Mouse (Mus musculus) small intestine, adult 2 months (tissue): Measurements from ENCODE around the gene Tma16. TPM values are rescaled to one million over a fixed set of nuclear protein-coding genes. Genes with fewer than 3 reads are reported as not detected.

Experiments
- H3K27ac ChIP-seq: fragments of 200-500 bp; 2 replicates; pipeline ENCODE4 v1.5.1; 2012; ENCODE audit warnings: low read depth, low read length, control low read depth, inconsistent platforms; ENCODE audit not compliant: insufficient read depth
- H3K27me3 ChIP-seq: fragments of 200-500 bp; 2 replicates; pipeline ENCODE4 v1.6.1; 2012; ENCODE audit warnings: mild to moderate bottlenecking, moderate library complexity, low read length, inconsistent platforms; ENCODE audit not compliant: control insufficient read depth, insufficient read depth
- H3K36me3 ChIP-seq: fragments of 200-500 bp; 2 replicates; pipeline ENCODE4 v1.6.1; 2012; ENCODE audit warnings: mild to moderate bottlenecking, low read length, control low read depth, inconsistent platforms; ENCODE audit not compliant: control insufficient read depth, insufficient read depth
- H3K4me1 ChIP-seq: fragments of 200-500 bp; 2 replicates; pipeline ENCODE4 v1.6.1; 2012; ENCODE audit warnings: low read length, inconsistent platforms, mixed read lengths; ENCODE audit not compliant: control insufficient read depth, insufficient read depth, insufficient read length
- H3K4me3 ChIP-seq: fragments of 200-500 bp; 2 replicates; pipeline ENCODE4 v1.5.1; 2012; ENCODE audit warnings: low read depth, mild to moderate bottlenecking, control low read depth, inconsistent platforms, low read length, moderate library complexity
- CTCF ChIP-seq: fragments of 200-500 bp; IDR thresholded peaks from 2 replicates; pipeline ENCODE4 v1.5.1; 2012; ENCODE audit warnings: low read depth, mild to moderate bottlenecking, control low read depth, inconsistent platforms, low read length, moderate library complexity, mixed read lengths; ENCODE audit not compliant: insufficient replicate concordance, insufficient read length; ENCODE audit errors: extremely low read depth
- POLR2A ChIP-seq: fragments of 200-500 bp; IDR thresholded peaks from 2 replicates; pipeline ENCODE4 v1.6.1; 2012; ENCODE audit warnings: low read depth, mild to moderate bottlenecking, control low read depth, inconsistent platforms, low read length, moderate library complexity
- WGBS: fragments of 180-500 bp; shearing (Covaris S2); methylation state at CpG from one replicate; pipeline ENCODE4 v1.1.7; 2018; 5-methylcytosine and 5-hydroxymethylcytosine counted together
- polyA plus RNA-seq: library from polyadenylated mRNA; depleted of rRNA; stranded (reverse); fragments of >200 nt; gene quantifications from 2 replicates; pipeline ENCODE4 v1.2.3, GENCODE M21; 2012; rRNA removed

The Tma16 gene
- polyA plus RNA-seq, 1 experiment, result 0.34 TPM

DNA sequence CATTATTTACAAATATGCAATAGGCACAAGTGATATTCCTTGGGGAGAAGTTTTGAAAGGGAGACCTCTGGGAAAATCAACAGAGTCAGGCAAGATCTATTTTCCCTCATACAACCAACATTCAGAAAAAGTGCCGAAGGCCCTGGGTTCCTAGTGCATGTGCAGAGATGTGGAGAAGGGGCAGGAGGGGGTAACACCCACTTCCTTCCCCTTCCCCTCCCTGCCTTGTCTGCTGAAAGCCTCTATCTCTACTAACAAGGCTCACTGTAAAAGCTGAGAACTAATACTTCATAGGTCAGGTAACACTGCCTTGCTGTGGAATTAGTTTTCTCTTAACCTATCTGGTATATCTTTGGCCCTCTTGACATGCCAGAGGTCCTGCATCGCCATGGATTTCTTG, 55.7 kb downstream of the Tma16 start:
- Histone ChIP-seq H3K36me3 (no peaks in the 10 kb centered on the region), H3K4me1 (no peaks in the 10 kb centered on the region), H3K4me3 (no peak overlapping the region), H3K27me3 (no peaks in the 10 kb centered on the region), H3K27ac (no peak overlapping the region)
- TF ChIP-seq CTCF (no peak), POLR2A (no peak)
- 68% methylated on average over 2 of the region's 2 CpGs for WGBS

Other genes with a start within 250 kb of the Tma16 start
- not detected in 2 replicates for gene Tktl2, start 25.2 kb upstream of the Tma16 start, polyA plus RNA-seq
- gene Npy5r, start 201.6 kb upstream of the Tma16 start, polyA plus RNA-seq, result not detected in 2 replicates
- 0.29 and 0.32 TPM in 2 replicates for gene Npy1r, start 210.7 kb upstream of the Tma16 start, polyA plus RNA-seq